Mouse (Mus musculus) midbrain, postnatal 0 days (tissue): ENCODE data around the gene AI464131. TPM values are rescaled to one million over a fixed set of nuclear protein-coding genes. Genes with fewer than 3 reads are reported as not detected.
"Not testable (repeated sequence)": the region's sequence is repeated elsewhere in the genome, so short reads cannot be mapped to it uniquely, and the experiment has no call there.

Source experiments
- ATAC-seq: fragments of 200-750 bp; cut with Nextera tagmentation; 2 replicates; pipeline ENCODE4 v1.8.0; 2017; ENCODE audit warnings: moderate number of reproducible peaks, mild to moderate bottlenecking, moderate TSS enrichment, moderate library complexity; ENCODE audit not compliant: low FRiP score
- DNase-seq: peaks from one replicate; pipeline ENCODE4 v3.0.0-alpha.2; 2015; ENCODE audit warnings: low spot score
- H3K27ac ChIP-seq: fragments of 300-500 bp; sonication (generic); 2 replicates; pipeline ENCODE4 v1.5.1; 2014; ENCODE audit warnings: low read depth, mild to moderate bottlenecking, low read length, mixed read lengths
- H3K27me3 ChIP-seq: fragments of 300-500 bp; sonication (generic); 2 replicates; pipeline ENCODE4 v1.6.1; 2014; ENCODE audit warnings: low read length, control low read depth, mixed read lengths; ENCODE audit not compliant: insufficient read depth
- H3K36me3 ChIP-seq: fragments of 300-500 bp; sonication (generic); 2 replicates; pipeline ENCODE4 v1.6.1; 2014; ENCODE audit warnings: low read length, control low read depth, mixed read lengths; ENCODE audit not compliant: insufficient read depth
- H3K4me1 ChIP-seq: fragments of 300-500 bp; sonication (generic); 2 replicates; pipeline ENCODE4 v1.6.1; 2014; ENCODE audit warnings: mild to moderate bottlenecking, control low read depth, antibody characterized with exemption, low read length, mixed read lengths; ENCODE audit not compliant: insufficient read depth
- H3K4me2 ChIP-seq: fragments of 300-500 bp; sonication (generic); 2 replicates; pipeline ENCODE4 v1.6.1; 2014; ENCODE audit warnings: low read depth, mild to moderate bottlenecking, low read length, mixed read lengths; ENCODE audit not compliant: poor library complexity, severe bottlenecking
- H3K4me3 ChIP-seq: fragments of 300-500 bp; sonication (generic); 2 replicates; pipeline ENCODE4 v1.5.1; 2014; ENCODE audit warnings: low read depth, mild to moderate bottlenecking, low read length, moderate library complexity
- H3K9ac ChIP-seq: fragments of 300-500 bp; sonication (generic); replicated peaks from 2 replicates; pipeline ENCODE4 v1.6.1; 2014; ENCODE audit warnings: mild to moderate bottlenecking, low read length, moderate library complexity, mixed read lengths; ENCODE audit not compliant: poor library complexity, severe bottlenecking
- H3K9me3 ChIP-seq: fragments of 300-500 bp; sonication (generic); 2 replicates; pipeline ENCODE4 v1.6.1; 2016; ENCODE audit warnings: low read length, control low read depth
- CTCF ChIP-seq: IDR thresholded peaks from 2 replicates; pipeline ENCODE4 v1.5.1; 2016; ENCODE audit warnings: antibody characterized with exemption, mild to moderate bottlenecking
- WGBS: fragments of 180-500 bp; shearing (Covaris S2); extraction: QIAGEN DNeasy Blood & Tissue Kit; methylation state at CpG from one replicate; pipeline ENCODE4 v1.1.7; 2014; 5-methylcytosine and 5-hydroxymethylcytosine counted together
- polyA plus RNA-seq: library from polyadenylated mRNA; unstranded; fragments of >200 nt; fragmentation: Nextera tagmentation; extraction: Ambion mirVana; gene quantifications from 2 replicates; pipeline ENCODE4 v1.2.1, GENCODE M21; 2015
- total RNA-seq: library from RNA; depleted of rRNA; stranded (reverse); fragments of >200 nt; gene quantifications from 2 replicates; pipeline ENCODE4 v1.2.3, GENCODE M21; 2014

Gene AI464131
- total and polyA plus RNA-seq, 2 experiments from 2014 or later, result 15.7 to 46.0 TPM

DNA sequence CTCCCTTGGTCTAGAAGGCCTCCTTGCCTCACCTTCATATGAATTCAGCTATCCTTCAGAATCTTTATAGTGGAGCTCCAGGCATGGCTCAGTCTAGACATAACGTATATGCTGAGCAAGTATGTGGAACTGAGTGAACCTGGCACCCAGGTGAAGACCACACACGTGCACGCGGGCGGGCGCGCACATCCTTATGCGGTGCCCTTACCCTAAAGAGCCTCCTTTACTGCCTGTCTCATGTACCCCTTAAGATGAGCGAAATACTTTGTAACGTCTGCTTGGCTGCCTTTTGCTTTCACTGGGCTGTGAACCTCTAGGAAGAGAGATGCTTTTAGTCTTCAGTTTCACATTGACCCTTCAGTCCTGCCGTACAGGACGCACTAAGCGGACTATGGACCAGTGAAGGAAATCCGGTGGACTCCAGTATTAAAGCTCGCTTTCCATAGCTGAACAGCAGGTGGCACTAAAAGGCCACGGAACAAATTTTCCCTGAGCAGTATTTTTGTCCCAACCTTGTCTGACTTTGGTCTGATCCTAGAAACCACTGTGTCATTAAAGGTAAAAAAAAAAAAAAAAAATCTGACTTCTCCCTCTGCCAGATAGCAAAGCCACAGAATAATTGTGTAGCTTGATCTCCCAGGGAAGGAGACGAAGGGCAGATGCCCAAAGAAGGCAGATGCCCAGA lies 34.3 kb downstream of the AI464131 start:
- 50% methylated on average over 17 of the region's 17 CpGs for WGBS
- Histone ChIP-seq H3K27me3 (no peaks in the 10 kb centered on the region), H3K4me2 (no peak overlapping the region), H3K4me1 (no peaks in the 10 kb centered on the region; the same call in 1 of the 2 replicates), H3K36me3 (no peaks in the 10 kb centered on the region), H3K27ac (0 out of 2 replicates have a peak overlapping the region, but pooled peaks have one; percentile 2), H3K9me3 (no peaks in the 10 kb centered on the region), H3K4me3 (no peak overlapping the region), H3K9ac (no peak overlapping the region)
- DNase-seq, result peak; percentile 84
- peak; percentile 83 for TF ChIP-seq CTCF
- no peak for ATAC-seq

DNA sequence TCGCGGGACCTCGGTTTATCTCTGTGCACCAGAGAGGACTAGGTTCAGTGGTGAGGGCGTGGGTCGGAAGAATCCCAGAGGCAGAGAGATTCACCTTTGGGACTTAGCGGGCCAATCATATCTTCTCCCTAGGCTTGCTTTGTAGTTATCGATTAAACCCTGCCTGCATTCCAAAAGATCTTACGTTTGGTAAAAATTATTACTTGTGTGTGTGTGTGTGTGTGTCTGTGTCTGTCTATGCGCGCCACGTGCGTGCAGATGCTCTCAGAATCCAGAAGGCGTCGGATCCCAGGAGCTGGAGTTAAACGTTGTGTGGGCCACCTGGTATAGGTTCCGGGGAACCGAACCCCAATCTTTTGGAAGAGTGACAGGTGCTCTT lies 37.6 kb downstream of the AI464131 start:
- 3% methylated on average over 17 of the region's 17 CpGs for WGBS
- peak; percentile 40 for TF ChIP-seq CTCF
- ATAC-seq, result peak; percentile 48

DNA sequence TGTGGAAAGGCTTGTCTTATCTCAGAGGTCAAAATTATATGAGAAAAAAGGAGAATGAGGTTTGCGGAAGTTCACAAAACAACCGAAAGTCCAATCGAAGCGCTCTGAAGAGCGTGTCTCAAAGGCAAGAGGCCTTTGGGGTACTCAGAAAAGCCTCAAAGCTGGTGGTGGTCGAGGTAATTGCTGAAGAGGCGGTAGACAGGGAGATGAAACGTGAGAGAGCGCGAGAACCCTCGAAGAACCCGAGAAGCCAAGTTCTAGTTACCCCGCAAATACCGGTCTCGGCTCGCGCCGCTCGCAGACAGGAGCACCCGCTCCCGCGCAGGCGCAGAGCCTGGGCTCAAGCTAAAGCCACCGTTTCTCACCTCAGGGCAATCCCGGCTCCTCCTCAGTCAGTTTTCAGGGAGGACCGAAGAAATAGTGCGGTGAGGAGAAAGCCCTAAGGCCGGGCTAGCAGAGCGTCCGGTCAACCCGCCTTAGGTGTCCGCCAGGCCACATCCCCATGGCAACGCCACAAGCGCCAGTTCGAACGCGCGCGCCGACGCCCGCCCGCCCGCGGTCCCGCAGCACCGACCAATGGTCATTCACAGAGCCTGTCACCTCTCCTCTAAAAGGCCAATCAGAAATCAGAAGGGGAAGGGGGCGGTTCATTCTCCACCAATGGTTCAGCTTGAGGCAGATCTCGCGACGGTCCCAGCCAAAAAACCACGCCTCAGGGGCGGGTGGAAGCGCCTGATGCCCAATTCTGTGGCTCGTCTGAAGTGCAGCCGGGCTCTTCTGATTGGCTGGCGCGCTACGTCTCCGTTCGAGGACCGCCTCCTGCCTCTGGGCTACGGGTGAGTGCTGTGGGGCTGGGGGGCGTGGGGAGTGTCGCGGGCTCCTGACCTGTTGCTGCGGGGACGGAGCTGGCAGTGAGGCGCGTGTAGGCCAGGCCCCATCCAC lies 38.3 kb downstream of the AI464131 start, which contains the start of the genes Kif24 and Nudt2:
TSS of gene Kif24 (minus strand) at position 543 of the 942 bp plus-strand sequence.
TSS of gene Nudt2 (plus strand) at position 807 of the 942 bp plus-strand sequence.
- Histone ChIP-seq H3K4me1 (no peaks in the 10 kb centered on the region; the same call in 1 of the 2 replicates), H3K36me3 (no peaks in the 10 kb centered on the region), H3K27me3 (no peaks in the 10 kb centered on the region), H3K4me3 (peak within 1 kb of the TSS; percentile 66), H3K27ac (peak within 1 kb of the TSS; percentile 71), H3K4me2 (peak within 1 kb of the TSS; percentile 74), H3K9ac (peak within 1 kb of the TSS; percentile 74), H3K9me3 (no peaks in the 10 kb centered on the region)
- peak; percentile 97 for ATAC-seq
- no peak; the same call in none of the 2 replicates for TF ChIP-seq CTCF
- DNase-seq, result peak; percentile 100
- WGBS, result under 1% methylated on average over 67 of the region's 70 CpGs

More for the DNA sequence above, 37.6 kb downstream of the AI464131 start:
- H3K27me3 ChIP-seq, result no peaks in the 10 kb centered on the region
- peak overlapping the region; percentile 74 for H3K9ac ChIP-seq
- peak overlapping the region; percentile 66 for H3K4me3 ChIP-seq
- no peaks in the 10 kb centered on the region for H3K36me3 ChIP-seq
- peak; percentile 45 for DNase-seq
- H3K4me2 ChIP-seq, result peak overlapping the region; percentile 57
- H3K9me3 ChIP-seq, result no peaks in the 10 kb centered on the region
- no peaks in the 10 kb centered on the region; the same call in 1 of the 2 replicates for H3K4me1 ChIP-seq
- H3K27ac ChIP-seq, result peak overlapping the region; percentile 71

- not testable (repeated sequence) for H3K27ac ChIP-seq, H3K9me3 ChIP-seq, H3K9ac ChIP-seq, H3K4me3 ChIP-seq, H3K27me3 ChIP-seq, H3K4me1 ChIP-seq, DNase-seq, ATAC-seq, H3K36me3 ChIP-seq, H3K4me2 ChIP-seq
- 83% methylated on average over 3 of the region's 3 CpGs for WGBS
Observed at GRCm38 (mm10) chr4:41463051-41463738, 39.7 kb downstream of the AI464131 start.

- no peak for DNase-seq
- ATAC-seq, result no peak
- no peak overlapping the region for H3K4me2 ChIP-seq
- H3K27ac ChIP-seq, result no peak overlapping the region
- no peaks in the 10 kb centered on the region for H3K27me3 ChIP-seq
- WGBS, result 94% methylated on average over 1 of the region's 1 CpGs
- H3K36me3 ChIP-seq, result no peaks in the 10 kb centered on the region
- H3K9ac ChIP-seq, result no peak overlapping the region
- TF ChIP-seq CTCF, result no peak
- H3K9me3 ChIP-seq, result no peaks in the 10 kb centered on the region
- H3K4me3 ChIP-seq, result no peak overlapping the region
- H3K4me1 ChIP-seq, result no peaks in the 10 kb centered on the region
Observed at GRCm38 (mm10) chr4:41460690-41461089, 42.2 kb downstream of the AI464131 start.
